Mouse (Mus musculus) lung, adult 2 months (tissue): ENCODE results near the gene Ppfia1.

Experiments
- CTCF ChIP-seq: fragments of 200-500 bp; IDR thresholded peaks from 2 replicates; pipeline ENCODE4 v1.5.1; 2011; ENCODE audit warnings: mild to moderate bottlenecking, low read length, control low read depth; ENCODE audit not compliant: insufficient read depth
- POLR2A ChIP-seq: fragments of 200-500 bp; IDR thresholded peaks from 2 replicates; pipeline ENCODE4 v1.6.1; 2011; ENCODE audit warnings: low read depth, mild to moderate bottlenecking, control low read depth, low read length, borderline replicate concordance; ENCODE audit errors: extremely low read depth

- TF ChIP-seq POLR2A (no peak), CTCF (no peak)
These were observed 64.3 kb downstream of the Ppfia1 start for GRCm38 (mm10) chr7:144489067-144489774.
